Mouse (Mus musculus): ENCODE data around the gene Rag2.

Gene Rag2

DNA sequence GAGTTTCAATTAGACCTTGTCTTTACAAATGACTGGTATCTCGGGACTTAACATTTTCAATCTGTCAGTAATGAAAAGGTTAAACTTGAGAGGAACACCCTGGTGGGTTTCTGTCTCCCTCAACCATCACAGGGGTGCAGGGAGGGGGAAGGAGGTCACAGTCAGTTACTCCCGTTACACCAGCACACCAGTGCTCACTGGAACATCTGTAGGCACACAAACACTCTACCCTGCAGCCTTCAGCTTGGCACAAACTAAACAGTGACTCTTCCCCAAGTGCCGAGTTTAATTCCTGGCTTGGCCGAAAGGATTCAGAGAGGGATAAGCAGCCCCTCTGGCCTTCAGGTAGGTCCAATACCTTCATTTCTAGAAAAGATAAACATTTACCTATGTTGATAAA lies at the start of gene Rag2:
Rag2 (plus strand) TSS at position 193 of the 400 bp plus-strand sequence.
- DNase-seq: no peak

GRCm38 (mm10) chr2:101577243-101577642 lies 47.3 kb upstream of the Rag2 start:
- DNase-seq: no peak

GRCm38 (mm10) chr2:101580027-101580426 lies 44.5 kb upstream of the Rag2 start:
- DNase-seq: no peak

DNA sequence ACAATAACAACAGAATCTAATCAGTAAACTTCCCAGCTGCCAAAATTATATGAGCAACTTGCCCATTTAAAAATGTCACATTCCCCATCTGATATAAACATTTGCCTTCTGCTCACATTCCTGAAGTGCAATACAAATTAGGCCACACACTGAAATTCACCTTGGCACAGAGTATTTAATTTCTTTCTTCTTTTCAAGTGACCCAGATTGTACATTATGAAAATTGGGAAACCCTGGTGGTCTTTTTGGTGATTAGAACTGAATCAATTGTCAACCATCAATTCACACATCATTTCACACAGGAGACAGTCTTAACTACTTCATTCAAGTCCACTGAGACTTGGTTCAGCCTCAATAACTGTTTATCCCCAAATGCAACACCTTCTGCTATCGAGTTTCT lies 44.1 kb upstream of the Rag2 start:
- no peak for DNase-seq

- DNase-seq: no peak
Measured at GRCm38 (mm10) chr2:101580977-101581376, 43.5 kb upstream of the Rag2 start.

GRCm38 (mm10) chr2:101581418-101581817 lies 43.1 kb upstream of the Rag2 start:
- DNase-seq: peak in 1 of 2 experiments; percentile 35

GRCm38 (mm10) chr2:101591356-101591755 lies 33.2 kb upstream of the Rag2 start:
- DNase-seq: peak; percentile 54 to 62

- DNase-seq: peak; percentile 55 to 57
Measured at GRCm38 (mm10) chr2:101592023-101592841, 32.3 kb upstream of the Rag2 start.

- DNase-seq: peak in 1 of 2 experiments; percentile 9
Measured at GRCm38 (mm10) chr2:101592886-101593285, 31.6 kb upstream of the Rag2 start.

GRCm38 (mm10) chr2:101594681-101595080 lies 29.8 kb upstream of the Rag2 start:
- DNase-seq: no peak

DNA sequence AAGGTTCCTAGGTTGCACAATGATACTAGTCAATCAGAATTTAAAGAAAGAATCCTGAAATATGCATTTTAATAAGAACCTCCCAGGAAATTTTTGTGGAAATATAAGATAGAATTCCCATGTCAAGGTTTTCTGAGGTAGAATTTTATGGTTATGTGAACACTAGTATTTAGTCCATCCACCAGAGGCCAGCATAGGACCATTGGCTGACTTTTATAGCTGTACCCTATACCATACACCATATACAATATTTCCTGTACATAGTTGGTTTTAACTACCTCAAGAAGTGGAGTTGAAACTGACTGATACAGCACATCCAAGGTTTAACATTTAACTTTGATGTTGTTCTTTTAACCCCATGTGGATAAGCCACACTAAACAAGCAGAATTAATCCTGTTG lies 27.3 kb upstream of the Rag2 start:
- peak; percentile 54 to 57 for DNase-seq

GRCm38 (mm10) chr2:101598190-101599181 lies 26.0 kb upstream of the Rag2 start:
- peak; percentile 64 to 81 for DNase-seq

DNA sequence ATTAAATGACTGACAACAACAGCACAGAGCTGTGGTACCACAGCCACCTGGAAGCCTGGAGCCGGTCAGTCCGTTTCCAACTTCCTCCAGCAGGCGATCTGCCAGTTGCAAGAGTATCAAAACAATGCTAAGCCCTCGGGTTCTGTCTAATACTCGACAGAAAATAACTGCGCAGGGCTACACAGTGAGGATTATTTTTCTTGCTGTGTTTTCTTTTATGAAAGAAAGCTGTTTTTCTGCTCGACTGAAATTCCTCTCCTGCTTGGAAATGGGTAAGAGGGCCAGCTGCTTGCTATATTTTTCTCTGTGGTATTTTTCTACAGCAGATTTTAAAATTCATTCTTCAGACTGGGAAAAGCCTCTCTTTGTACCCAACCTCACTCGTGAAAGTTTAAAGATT lies 23.8 kb upstream of the Rag2 start:
- peak; percentile 76 to 81 for DNase-seq

DNA sequence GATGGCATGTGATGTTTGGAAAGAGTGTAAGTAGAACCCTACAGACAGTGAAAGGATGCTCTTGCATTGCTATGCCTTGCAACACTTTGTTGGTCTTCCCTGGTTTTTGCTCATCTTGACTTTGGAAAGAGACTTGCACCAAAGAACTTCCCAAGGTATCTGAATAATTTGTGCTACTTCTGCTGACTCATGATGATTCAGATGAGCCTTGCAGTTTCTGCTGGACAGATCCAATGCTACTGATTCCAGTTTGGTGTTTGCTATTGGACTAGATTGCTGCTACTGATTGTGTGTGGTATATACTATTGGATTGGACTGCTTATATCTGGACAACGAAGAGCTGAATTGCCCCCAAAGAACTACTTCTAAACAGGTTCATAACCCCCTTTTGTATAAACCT lies 21.4 kb upstream of the Rag2 start:
- DNase-seq: no peak

DNA sequence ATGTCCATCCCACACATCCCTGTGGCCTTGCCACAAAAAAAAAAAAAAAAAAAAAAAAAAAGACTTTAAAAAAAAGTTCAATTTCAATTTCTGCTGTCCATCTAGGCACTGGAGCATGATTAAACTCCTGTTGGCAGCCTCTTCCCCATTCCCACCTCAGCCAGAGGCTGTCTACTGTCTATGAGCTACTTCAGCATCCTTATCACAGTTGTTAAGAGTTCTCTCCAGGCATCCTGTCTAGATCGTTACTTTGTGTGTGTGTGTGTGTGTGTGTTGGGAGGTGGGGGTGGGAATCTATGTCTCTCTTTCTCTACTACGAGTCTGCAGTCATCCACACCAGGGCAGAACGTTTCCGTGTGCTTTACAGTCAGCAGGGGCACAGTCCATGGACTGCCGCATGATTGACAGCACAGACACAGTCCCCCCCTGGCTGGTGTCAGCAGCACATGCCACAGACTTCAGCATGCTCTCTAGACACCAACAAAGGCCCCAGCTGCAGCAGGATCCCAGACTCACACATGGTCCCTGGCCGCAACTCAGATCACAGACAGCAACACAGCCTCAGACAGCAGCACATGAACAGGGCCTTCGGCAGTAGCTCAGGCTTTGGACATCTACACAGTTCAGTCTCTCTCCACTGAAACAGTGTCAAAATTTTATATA lies 16.2 kb upstream of the Rag2 start:
- peak; percentile 28 to 48 for DNase-seq

- DNase-seq: no peak
Measured at GRCm38 (mm10) chr2:101610861-101611260, 13.7 kb upstream of the Rag2 start.

- no peak for DNase-seq
Measured at GRCm38 (mm10) chr2:101615464-101616305, 8.8 kb upstream of the Rag2 start.

DNA sequence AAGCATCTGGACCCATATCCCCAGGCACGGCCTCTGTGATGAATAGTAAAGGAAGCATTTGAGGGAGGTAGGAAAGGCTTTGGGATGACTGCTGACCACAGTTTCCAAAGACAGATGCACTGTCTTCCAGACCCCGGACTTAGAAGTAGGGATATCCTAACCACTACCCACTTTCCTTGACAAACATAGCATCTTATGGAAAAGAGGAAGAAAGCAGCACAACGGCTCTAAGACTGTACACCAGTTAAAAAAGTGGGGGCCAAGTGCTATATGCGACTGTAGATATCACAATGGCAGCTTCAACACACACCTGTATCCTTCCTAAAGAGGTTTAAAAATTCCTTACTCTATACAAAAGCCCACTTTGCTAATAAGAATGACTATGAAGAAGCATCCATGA lies 6.1 kb upstream of the Rag2 start:
- DNase-seq: no peak

- DNase-seq: no peak
Measured at GRCm38 (mm10) chr2:101620899-101621298, 3.6 kb upstream of the Rag2 start.

GRCm38 (mm10) chr2:101621611-101622010 lies 2.9 kb upstream of the Rag2 start:
- no peak for DNase-seq

DNA sequence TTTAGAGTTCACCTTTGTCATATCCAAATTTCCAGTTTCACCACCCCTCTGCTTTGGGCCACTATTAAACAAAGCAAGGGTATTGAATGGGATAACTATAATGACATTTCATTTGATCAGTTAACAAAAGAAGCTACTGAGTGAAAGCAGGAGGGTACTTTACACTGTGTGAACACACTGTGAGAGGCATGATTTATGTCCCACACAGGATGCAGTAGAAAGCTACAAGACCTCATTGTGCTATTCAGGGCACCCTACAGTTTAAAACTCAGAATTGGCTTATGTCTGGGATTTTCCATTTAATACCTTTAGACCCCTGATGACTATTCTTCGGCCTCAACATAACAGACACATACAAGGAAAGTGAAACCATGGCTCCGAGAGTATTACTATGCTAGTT lies 1.5 kb upstream of the Rag2 start:
- no peak for DNase-seq

DNA sequence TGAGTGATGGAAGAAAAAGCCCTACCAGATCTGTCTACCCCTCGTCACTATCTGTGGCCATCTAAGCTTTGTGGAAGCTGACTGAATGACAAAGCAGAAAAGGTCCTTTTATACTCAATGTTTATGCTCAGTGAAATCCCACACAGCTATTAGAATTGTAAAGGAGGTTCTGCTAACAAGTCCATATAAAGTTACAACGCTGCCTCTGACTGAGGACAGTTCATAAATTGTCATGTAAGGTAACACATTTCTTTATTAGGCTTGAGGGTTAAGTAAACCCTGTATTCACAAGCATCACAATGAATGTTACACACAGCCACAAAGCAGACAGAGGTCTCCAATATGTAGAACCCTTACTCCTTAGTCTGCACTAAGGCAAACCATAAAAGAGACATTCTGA lies 507 bp upstream of the Rag2 start:
- no peak for DNase-seq
